Mouse (Mus musculus) Muller cell, postnatal 12 days (primary cell): ENCODE results near the gene Usp22.

Experiments
- DNase-seq: peaks from one replicate; pipeline ENCODE4 v3.0.0-alpha.2; 2015; ENCODE audit errors: inconsistent ontology term

Gene Usp22

DNA sequence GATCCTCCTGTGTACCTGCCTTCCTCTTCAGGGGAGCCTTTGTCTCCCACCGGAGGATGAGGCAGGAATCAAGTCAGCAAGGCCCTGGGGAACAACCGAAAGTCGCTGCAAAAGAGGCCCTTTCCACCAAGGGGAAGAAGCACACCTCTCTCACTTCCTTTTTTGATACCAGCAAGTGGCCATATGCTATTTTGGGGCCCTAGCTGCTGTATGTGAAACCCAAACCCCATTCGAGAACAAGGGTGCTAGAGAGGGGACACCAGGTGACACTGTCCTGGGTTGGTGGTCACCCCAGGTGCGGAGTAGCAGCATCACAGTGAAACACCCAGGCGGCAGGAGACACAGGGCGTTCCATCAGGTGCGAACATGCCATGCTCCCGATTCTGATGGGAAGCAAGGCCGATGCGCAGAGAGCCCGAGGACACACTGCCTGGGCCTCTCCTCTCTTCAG, 65.9 kb downstream of the Usp22 start:
- no peak for DNase-seq

DNA sequence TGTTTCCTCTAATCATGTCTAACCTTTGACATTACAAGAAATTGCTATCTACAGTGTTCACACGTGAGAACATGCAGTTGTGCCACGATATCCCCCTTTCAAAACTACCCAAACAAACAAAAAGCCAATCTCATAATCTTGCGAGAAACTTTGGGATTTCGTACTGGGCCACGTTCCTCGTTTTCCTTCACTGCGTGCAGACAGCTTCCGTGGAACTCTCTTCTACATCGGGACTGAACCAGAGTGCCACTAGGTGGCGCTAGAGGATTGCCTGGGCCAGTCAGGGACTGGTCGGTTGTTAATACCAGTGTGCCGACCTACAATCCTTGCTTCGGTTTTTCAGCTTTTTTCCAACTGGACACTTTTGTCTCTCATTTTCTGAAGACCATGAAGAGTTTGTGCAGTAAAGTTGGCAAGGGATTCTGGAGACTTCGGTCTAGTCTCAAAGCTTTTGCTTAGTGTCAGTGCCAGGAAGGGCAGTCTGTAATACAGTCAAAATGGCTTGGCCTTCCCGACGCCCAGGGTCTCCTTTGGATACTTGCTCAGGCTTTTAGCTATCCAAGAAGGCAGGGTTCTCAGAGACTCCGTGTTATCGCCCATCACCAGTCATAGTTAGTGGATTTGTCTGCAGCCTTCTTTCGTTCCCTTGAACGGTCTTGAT, 70.5 kb downstream of the Usp22 start:
- peak; percentile 68 for DNase-seq

DNA sequence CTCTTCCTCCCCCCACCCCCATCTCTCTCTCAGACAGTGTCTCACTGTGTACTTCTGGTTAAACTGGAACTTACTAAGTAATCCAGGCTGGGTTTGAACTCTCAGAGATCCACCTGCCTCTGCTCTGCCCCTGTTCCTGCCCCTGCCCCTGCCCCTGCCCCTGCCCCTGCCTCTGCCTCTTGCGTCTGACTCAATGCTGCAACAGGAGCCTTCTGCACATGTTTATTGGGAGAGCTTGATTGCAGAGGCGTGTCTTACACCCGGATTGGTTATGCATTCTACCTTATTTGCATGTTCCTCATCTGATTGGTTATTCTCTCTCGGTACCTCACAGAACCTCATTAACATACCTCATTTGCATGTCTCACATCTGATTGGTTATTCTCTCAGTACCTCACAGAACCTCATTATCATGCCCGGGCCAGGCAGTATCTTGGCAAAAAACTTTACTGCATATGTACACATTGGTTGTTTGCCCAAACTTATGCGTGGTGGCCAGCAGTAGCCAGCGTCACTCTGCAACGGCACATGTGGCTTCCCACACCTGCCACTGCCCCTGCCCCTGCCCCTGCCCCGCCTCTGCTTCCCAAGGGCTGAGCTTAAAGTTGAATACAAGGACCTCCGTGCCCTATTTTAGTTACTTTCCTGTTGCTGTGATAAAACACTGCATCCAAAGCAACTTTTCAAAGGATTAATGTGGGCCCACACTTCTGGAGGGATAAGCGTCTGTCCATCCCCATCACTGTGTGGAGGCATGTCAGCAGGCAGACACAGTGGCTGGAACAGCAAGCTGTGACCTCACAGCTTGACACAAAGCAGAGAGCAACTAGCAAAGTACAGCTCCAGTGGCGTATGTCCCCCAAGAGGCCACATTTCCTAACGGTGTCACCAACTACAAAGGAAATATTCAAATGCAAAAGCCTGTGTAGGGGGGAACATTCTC, 72.2 kb downstream of the Usp22 start:
- no peak for DNase-seq
